Mouse (Mus musculus): ENCODE results near the gene Brwd1. TPM values are rescaled to one million over a fixed set of nuclear protein-coding genes. Genes with fewer than 3 reads are reported as not detected.

Gene Brwd1
- polyA plus RNA-seq, 1 experiment from 2014 or later, result 38.2 TPM

GRCm38 (mm10) chr16:95943186-95943585, 139.1 kb downstream of the Brwd1 start:
- ATAC-seq (no peak), DNase-seq (ENCODE audit: low spot score) (no peak)
- no peak overlapping the region for H3K27ac ChIP-seq (ENCODE audit: low read length)
- H3K4me3 ChIP-seq (ENCODE audit: low read depth, low read length), result no peak overlapping the region
- H3K27me3 ChIP-seq (replicated peaks; ENCODE audit: insufficient read depth, low read length), result no peaks in the 10 kb centered on the region
- TF ChIP-seq EP300 (IDR thresholded peaks at IDR 0.05) (no peak), CTCF (IDR thresholded peaks at IDR 0.05) (no peak)
- H3K9me3 ChIP-seq (ENCODE audit: low read length), result no peaks in the 10 kb centered on the region
- no peak overlapping the region for H3K9ac ChIP-seq (replicated peaks; ENCODE audit: low read depth)
- no peak overlapping the region for H3K4me2 ChIP-seq (replicated peaks; ENCODE audit: low read depth, low read length)
- WGBS, result 76% methylated on average over 6 of the region's 6 CpGs
- H3K36me3 ChIP-seq (ENCODE audit: insufficient read depth, low read length), result no peaks in the 10 kb centered on the region
- no peaks in the 10 kb centered on the region for H3K4me1 ChIP-seq (ENCODE audit: insufficient read depth, low read depth, low read length)

Small RNA genes within 50 kb of the gene (microRNA-seq; reads per million reads assigned to microRNA genes)
- not detected for gene Gm27833

Other genes starting within 250 kb of the Brwd1 start
- 34.0 and 34.3 TPM in 2 replicates for gene Psmg1, start 91.6 kb downstream of the Brwd1 start, polyA plus RNA-seq (2015; fragmentation: Nextera tagmentation; extraction: Ambion mirVana)
- 279 and 307 TPM in 2 replicates for gene Hmgn1, start 45.2 kb upstream of the Brwd1 start, polyA plus RNA-seq (2015; fragmentation: Nextera tagmentation; extraction: Ambion mirVana)
- 25.3 and 28.6 TPM in 2 replicates for gene Wrb, start 62.9 kb upstream of the Brwd1 start, polyA plus RNA-seq (2015; fragmentation: Nextera tagmentation; extraction: Ambion mirVana)
- gene Lca5l, start 109.7 kb upstream of the Brwd1 start, polyA plus RNA-seq (2015; fragmentation: Nextera tagmentation; extraction: Ambion mirVana), result 1.4 TPM in 2 replicates
- gene Sh3bgr, start 117.9 kb upstream of the Brwd1 start, polyA plus RNA-seq (2015; fragmentation: Nextera tagmentation; extraction: Ambion mirVana), result 8.2 TPM in 2 replicates
- 0.18 and 0.33 TPM in 2 replicates for gene B3galt5, start 153.3 kb upstream of the Brwd1 start, polyA plus RNA-seq (2015; fragmentation: Nextera tagmentation; extraction: Ambion mirVana)

Data from lung, postnatal 0 days (tissue).